Mouse (Mus musculus): ENCODE data around the gene Ralgps1.

DNA sequence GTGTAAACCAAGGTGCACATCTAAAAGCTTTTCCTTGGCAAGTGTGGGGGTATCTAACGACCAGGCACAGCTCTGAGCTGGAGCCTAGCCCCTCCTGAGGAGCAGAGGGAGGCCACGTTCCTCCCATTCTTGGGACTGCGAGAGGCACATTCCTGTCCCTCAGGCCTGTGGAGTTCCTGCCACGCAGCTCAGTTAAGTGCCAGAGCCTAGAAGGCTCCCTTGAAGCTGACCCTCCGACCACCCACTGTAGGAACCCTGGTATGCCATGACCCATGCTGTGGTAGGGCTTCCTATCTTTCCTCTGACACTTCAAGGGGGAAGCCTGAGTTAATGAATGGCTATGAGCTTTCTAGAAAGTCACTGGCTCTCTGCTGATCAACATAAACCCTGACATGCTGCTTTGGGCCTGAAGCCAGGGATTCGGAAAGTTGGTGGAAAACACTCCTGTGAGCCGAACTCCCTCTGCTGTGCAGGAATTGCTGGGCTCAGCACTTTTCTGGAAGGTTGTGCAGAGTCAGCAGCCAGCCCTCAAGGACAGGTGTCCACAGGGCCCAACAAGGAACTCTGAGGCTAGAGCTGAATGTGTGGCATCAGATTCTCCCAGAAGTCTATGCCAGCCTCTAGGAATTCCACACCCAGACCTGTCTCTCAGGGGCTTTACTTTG, 205.4 kb downstream of the Ralgps1 start:
- TF ChIP-seq POLR2A (IDR thresholded peaks at IDR 0.05; ENCODE audit: control insufficient read depth, extremely low read depth, insufficient read depth, low read length, poor library complexity) (no peak), CTCF (IDR thresholded peaks at IDR 0.05; ENCODE audit: borderline replicate concordance, control insufficient read depth, extremely low read depth, insufficient read depth, low read length, poor library complexity) (no peak)

Measured in thymus, adult 2 months (tissue).